Mouse (Mus musculus) CD8-positive naive resting alpha-beta T cell, adult 2 months (primary cell): ENCODE results near the gene Ankrd52.
"Not testable (repeated sequence)": the region's sequence is repeated elsewhere in the genome, so short reads cannot be mapped to it uniquely, and the experiment has no call there.

Experiments used
- DNase-seq, 2 experiments: peaks; one replicate each; pipeline ENCODE4 v3.0.0; 2022; ENCODE audit warnings: low read depth in 2 of 2, low spot score in 2 of 2

Gene Ankrd52

DNA sequence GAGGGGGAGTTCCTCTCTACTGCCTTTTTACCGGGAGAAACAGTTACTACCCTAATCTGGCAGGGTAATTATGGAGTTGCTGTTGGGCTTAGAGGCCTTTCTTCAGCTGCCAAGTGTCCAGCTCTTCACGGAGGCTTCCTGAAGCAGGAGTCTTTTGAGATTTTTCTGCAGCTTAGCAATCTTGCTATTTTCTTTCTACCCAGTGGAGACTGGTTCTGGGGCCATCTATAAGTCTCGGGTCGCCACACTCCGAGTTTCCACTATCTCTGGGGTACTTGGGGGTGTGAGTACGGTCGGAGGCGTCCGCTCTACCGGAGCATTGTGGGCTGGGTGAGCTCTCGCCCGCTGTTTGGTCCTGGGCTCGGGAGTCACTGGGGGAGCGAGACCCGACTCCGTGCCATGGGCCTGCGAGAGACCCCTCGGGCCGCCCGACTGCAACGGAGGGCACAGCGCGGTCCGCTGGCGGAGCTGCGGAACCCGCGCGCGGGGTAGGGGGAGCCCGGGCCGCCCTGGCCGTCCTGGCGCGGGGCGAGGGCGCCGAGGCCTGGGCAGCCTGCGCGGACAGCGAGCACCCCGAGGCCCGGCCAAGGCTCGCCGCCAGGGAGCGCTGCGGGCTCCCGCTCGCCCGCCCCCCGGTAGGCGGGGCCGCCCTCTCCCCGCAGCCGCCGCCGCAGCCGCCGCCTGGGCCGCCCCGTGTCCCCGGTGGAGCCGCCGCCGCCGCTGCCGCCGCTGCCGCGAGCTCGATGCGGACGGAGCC is at the start of gene Ankrd52:
Gene Ankrd52 (plus strand): TSS at position 661 of the 757 bp plus-strand sequence.
- DNase-seq, result peak; percentile 76 to 80

DNA sequence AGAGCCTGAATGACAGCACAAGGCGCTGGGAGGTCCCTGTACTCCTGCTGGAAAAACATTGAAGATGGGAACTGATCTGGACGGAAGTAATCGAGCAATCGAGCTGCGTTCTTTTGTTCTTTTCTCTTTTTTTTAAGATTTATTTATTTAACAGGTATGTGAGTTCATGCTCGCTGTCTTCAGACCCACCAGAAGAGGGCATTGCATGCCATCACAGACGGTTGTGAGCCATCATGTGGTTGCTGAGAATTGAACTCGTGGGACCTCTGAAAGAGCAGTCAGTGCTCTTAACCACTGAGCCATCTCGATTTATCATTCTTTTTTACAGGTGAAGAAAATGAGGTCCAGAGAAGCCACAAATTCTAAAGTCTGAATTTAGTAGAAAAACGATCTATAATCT is 49.3 kb upstream of the Ankrd52 start:
- no peak for DNase-seq

- not testable (repeated sequence) for DNase-seq
These were observed 44.3 kb upstream of the Ankrd52 start for GRCm38 (mm10) chr10:128332358-128333249.

DNA sequence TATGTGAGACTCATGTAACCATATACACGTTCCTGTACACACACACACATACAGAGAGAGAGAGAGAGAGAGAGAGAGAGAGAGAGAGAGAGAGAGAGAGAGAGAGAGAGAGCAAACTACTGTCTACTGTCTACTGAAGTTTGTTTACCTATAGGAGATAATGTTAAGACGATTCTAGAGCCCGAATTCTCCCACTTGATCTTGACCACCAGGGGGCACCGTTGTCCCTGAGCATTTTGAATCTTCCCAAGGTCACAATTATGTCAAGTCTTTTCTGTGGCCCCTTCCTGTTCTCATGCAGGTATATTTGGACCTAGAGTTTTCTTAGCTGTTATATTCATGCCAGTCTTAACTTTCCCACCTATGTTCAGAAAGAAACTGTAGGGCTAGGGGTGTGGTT is 41.3 kb upstream of the Ankrd52 start:
- peak; percentile 76 to 88 for DNase-seq

- DNase-seq, result no peak
These were observed 40.7 kb upstream of the Ankrd52 start for GRCm38 (mm10) chr10:128336195-128336594.

DNA sequence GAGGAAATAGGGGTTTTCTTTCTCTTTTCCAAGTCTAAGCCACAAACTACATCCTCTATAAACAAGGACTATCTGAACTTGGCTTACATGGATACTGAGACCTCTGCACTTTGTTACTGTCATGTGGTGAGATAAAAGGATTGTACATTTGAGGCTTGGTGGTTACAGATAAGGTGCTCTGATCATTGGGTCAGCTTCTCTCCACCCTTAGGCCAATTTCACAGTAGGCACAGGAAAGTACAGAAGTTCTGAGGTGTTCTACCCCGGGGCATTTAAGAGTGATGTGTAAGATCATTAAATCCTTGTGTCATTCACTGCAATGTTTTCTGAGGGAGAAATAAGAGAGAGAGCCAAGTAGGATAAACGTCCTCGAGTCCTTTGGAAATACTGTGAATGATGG is 40.3 kb upstream of the Ankrd52 start:
- no peak for DNase-seq

GRCm38 (mm10) chr10:128337306-128338181 is 39.4 kb upstream of the Ankrd52 start, which contains the start of gene Cs:
Cs (plus strand) TSS chr10:128337734.
- peak; percentile 93 to 97 for DNase-seq

GRCm38 (mm10) chr10:128338415-128338814 is 38.5 kb upstream of the Ankrd52 start:
- DNase-seq, result no peak

DNA sequence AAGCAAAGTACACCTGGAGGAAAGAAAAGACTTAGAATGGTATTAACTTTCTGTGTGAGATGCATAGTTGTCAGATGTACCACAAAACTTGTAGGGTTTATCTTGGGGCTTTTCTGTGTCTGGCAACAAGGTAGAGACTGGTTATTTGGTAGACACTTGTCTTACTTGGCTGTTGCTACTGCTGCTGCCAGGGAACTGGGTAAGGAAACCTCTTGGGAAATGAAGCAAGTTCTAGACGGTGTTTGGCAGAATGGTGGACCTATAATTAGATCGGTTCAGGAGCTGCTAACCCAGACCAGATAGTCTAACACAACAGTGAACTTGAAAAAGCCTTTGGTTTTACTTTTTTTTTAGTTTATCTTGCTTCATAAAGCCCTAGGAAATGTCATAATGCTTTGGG is 38.0 kb upstream of the Ankrd52 start:
- no peak for DNase-seq

- DNase-seq, result no peak
These were observed 36.7 kb upstream of the Ankrd52 start for GRCm38 (mm10) chr10:128340257-128340656.

DNA sequence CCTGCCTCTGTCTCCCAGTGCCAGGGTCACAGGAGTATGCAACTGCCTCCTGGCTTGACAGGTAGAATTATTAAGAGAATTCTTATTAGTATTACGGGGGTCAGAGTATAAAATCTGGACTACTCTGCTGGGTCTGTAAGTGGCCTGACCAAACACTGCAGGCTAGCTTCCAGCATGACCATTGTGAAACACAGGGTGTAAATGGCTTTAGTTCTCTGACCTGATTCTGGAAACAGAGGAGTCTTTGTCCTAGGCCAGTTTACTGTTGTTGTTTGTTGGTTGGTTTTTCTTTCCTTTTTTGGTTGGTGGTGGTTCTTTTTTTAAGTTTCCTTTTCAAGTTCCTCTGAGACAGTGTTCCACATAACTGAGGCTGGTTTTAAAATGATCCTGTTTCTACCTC is 33.5 kb upstream of the Ankrd52 start:
- no peak for DNase-seq

DNA sequence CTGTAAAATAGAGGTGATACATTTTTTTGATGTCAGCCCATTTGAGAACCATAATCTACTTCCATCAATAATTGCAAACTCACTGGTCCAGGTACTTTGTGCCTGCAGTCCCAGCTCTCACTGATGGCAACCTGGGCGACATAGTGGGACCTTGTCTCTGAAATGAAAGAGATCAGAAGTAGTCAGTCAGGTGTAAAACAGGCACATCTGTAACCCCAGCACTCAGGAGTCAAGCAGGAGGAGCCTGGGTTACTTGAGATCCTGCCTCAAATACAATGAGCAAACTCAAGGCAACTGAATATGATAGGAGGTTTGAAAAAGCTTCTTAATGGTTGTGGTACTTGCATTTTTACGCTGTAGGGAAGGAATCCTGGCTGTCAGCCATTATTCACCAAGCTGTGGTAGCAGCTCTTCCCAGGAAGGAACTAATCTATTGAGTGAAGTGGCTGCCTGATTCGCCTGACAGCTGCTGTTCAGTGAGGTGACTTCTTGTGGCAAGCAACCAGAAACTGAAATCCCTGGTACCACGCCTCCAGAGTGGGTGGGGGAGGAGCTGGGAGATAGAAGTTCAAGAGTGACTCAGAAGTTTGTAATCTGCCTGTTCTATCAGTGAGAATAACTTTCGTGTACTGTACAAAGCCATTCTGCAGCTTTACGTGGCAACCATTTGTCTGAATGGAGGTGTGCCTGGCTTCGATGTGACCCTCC is 32.2 kb upstream of the Ankrd52 start:
- DNase-seq, result peak; percentile 46 to 68

GRCm38 (mm10) chr10:128347541-128347940 is 29.4 kb upstream of the Ankrd52 start:
- no peak for DNase-seq

DNA sequence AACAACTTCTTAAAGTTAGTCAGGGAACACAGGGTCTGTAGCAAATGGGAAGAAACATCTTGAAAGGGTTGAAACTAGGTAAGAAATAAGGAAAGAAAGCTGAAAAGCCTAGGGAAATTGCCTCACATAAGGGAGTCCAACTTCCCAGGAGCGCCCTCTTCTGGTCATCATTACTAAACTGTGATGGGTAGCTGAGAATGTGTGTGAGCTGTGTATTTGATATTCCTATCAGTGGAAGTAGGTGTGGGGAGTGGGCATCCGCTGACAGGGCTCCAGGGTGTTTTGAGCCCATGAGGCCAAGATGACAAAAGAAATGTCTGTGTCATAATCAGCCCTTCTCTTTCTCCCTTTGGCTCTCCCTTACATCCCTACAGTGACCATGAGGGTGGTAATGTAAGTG is 18.1 kb upstream of the Ankrd52 start:
- DNase-seq, result peak; percentile 55 to 61

- DNase-seq, result no peak
These were observed 17.7 kb upstream of the Ankrd52 start for GRCm38 (mm10) chr10:128359226-128359625.

DNA sequence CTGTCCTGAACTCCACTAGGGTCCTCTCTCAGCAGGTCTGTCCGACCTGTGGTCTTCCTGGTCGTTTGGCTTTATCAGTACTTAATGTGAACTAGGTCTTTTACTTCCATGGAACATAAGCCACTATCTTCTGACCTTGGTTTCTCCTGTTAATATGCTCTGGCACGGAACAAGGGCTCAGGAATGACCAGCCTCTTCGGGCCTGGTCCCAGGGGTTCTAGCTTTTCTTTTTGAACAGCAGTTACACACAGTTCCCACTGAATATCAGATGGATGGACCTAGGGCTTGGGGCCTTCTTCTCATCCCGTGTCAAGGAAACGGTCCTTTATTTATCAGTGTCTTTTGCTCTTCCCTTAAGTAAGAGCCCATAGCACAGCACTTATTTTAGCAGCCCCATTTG is 15.1 kb upstream of the Ankrd52 start:
- no peak for DNase-seq

DNA sequence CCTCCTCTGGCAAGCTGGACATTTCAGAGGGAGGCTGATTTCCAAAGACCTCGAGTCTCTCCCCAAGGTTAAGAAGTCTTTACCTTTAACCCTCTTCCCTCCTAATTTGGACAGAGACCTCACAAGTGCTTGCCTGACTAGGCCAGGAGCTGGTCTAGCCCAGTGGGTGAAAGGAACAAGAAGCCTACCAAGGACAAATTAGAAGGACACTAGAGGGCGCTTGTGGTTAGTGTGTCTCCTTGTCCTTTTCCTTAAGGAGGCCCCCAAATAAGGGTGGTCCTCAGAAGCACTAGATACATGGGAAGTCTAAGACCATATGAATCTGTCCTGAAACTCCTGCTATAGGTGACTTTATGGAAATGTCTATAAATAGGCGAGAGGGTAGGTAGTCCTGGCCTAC is 14.3 kb upstream of the Ankrd52 start:
- DNase-seq, result no peak

DNA sequence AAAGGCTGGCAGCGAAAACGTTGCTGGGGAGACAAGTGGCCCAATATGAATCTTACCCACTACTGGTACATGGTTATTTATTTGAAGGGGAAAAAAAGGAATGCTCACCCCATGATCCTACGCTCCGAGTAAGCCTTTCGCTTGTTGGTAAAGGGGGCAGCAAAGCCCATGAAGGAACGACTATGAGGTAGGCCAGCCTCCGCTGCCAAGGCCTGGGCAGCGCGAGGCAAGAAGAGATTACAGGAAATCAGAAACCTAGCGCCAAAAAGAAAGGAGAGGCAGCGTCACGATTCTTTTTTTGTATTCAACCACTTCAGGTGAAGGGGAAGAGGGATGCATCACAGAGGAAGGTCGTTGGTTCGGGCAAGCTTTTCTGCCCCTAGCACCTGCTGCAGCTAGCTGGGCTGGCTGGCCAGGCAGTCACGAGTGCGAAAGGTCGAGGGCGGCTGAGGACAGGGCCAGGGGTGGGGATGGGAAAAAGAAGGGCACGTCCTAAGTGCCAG is 9.0 kb upstream of the Ankrd52 start:
- DNase-seq, result no peak

DNA sequence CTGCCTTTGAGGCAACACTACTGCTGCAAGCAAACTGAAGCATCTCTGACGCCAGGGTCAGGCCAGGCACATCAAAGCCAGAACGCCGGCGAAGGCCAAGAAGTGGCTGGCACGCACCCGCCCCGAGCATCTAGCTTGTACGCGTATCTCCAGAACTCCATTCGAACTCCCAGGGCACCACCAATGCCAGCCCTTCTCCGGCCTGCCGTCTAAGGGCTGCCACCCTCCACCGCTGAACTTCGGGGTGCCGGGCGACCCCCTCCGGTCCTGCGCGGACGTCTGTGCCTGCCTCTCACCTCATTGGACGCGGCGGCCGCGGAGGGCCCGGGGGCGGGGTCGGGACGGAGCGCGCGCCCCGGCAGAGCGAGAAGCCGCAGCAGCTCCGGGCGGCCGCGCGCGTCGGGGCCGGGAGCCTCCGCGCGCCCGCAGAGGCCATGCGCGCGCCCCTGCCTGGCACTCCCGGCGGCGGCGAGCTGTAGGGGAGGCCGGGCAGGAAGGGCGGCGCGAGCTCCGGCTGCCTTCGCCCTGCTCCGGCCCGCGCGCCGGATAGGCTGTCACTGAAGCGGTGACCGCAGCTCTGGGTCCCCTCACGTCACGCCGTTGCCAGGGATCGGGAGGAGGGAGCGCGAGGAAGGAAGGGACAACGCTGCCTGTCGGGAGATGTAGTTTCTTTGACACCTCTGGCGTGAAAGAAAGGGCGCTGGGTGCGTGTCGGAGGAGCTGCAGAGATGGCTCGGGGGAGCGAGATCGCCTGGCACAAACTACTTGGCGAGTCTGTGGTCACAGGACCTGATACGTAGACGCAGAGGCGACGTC is 8.3 kb upstream of the Ankrd52 start, which contains the start of gene Coq10a:
Gene Coq10a (minus strand): TSS at position 596 of the 816 bp plus-strand sequence.
- peak; percentile 90 for DNase-seq

- no peak for DNase-seq
These were observed 7.7 kb upstream of the Ankrd52 start for GRCm38 (mm10) chr10:128369218-128369543.
